Mouse (Mus musculus) brain, embryonic 14.5 days (tissue): ENCODE measurements around the gene Daam1.

Source experiments
- CTCF ChIP-seq: fragments of 200-500 bp; IDR thresholded peaks from 2 replicates; pipeline ENCODE4 v1.5.1; 2012; ENCODE audit warnings: inconsistent platforms, mild to moderate bottlenecking, moderate library complexity, borderline replicate concordance; ENCODE audit not compliant: insufficient read depth, insufficient read length; ENCODE audit errors: extremely low read depth
- POLR2A ChIP-seq: fragments of 200-500 bp; IDR thresholded peaks from 2 replicates; pipeline ENCODE4 v1.6.1; 2012; ENCODE audit warnings: mild to moderate bottlenecking, inconsistent platforms, borderline replicate concordance; ENCODE audit not compliant: poor library complexity, insufficient read depth, insufficient read length, severe bottlenecking; ENCODE audit errors: extremely low read depth

- TF ChIP-seq CTCF, result no peak
- TF ChIP-seq POLR2A, result no peak
Observed at GRCm38 (mm10) chr12:72015296-72015695, 184.4 kb downstream of the Daam1 start.
